Mouse (Mus musculus): ENCODE measurements at regions not wholly inside any gene's neighbourhood (a gene's known extent, or its start where the extent isn't known, plus 50 kb on each side); places are given as distances from the start of the nearest gene placed in this dataset.

- no peak overlapping the region for H3K4me3 ChIP-seq (ENCODE audit: control insufficient read depth, low read depth, low read length)
- H3K27ac ChIP-seq (ENCODE audit: control insufficient read depth, insufficient read depth, low read depth, low read length) = no peak overlapping the region
- no peaks in the 10 kb centered on the region for H3K4me1 ChIP-seq (ENCODE audit: control insufficient read depth, insufficient read depth, low read length)
- no peaks in the 10 kb centered on the region for H3K36me3 ChIP-seq (ENCODE audit: control insufficient read depth, insufficient read depth, low read length)
- TF ChIP-seq POLR2A (IDR thresholded peaks at IDR 0.05; ENCODE audit: control insufficient read depth, low read depth, low read length) (no peak), CTCF (IDR thresholded peaks at IDR 0.05; ENCODE audit: control insufficient read depth, insufficient read depth, insufficient replicate concordance, low read depth, low read length) (no peak)
- no peaks in the 10 kb centered on the region for H3K27me3 ChIP-seq (ENCODE audit: control insufficient read depth, insufficient read depth, low read length)
Observed at GRCm38 (mm10) chr9:89858005-89858404, 51.7 kb upstream of the Rasgrf1 start.

GRCm38 (mm10) chr9:89850491-89851282 lies 59.0 kb upstream of the Rasgrf1 start:
- Histone ChIP-seq H3K27me3 (ENCODE audit: control insufficient read depth, insufficient read depth, low read length) (no peaks in the 10 kb centered on the region), H3K4me1 (ENCODE audit: control insufficient read depth, insufficient read depth, low read length) (no peaks in the 10 kb centered on the region), H3K4me3 (ENCODE audit: control insufficient read depth, low read depth, low read length) (no peak overlapping the region), H3K36me3 (ENCODE audit: control insufficient read depth, insufficient read depth, low read length) (no peaks in the 10 kb centered on the region), H3K27ac (ENCODE audit: control insufficient read depth, insufficient read depth, low read depth, low read length) (no peak overlapping the region)
- TF ChIP-seq POLR2A (IDR thresholded peaks at IDR 0.05; ENCODE audit: control insufficient read depth, low read depth, low read length) = no peak
- TF ChIP-seq CTCF (IDR thresholded peaks at IDR 0.05; ENCODE audit: control insufficient read depth, insufficient read depth, insufficient replicate concordance, low read depth, low read length) = no peak

- no peaks in the 10 kb centered on the region for H3K36me3 ChIP-seq (ENCODE audit: control insufficient read depth, insufficient read depth, low read length)
- H3K4me3 ChIP-seq (ENCODE audit: control insufficient read depth, low read depth, low read length) = no peak overlapping the region
- H3K27me3 ChIP-seq (ENCODE audit: control insufficient read depth, insufficient read depth, low read length) = no peaks in the 10 kb centered on the region
- no peak overlapping the region for H3K27ac ChIP-seq (ENCODE audit: control insufficient read depth, insufficient read depth, low read depth, low read length)
- TF ChIP-seq CTCF (IDR thresholded peaks at IDR 0.05; ENCODE audit: control insufficient read depth, insufficient read depth, insufficient replicate concordance, low read depth, low read length) = no peak
- TF ChIP-seq POLR2A (IDR thresholded peaks at IDR 0.05; ENCODE audit: control insufficient read depth, low read depth, low read length) = no peak
- H3K4me1 ChIP-seq (ENCODE audit: control insufficient read depth, insufficient read depth, low read length) = no peaks in the 10 kb centered on the region
Observed at GRCm38 (mm10) chr9:89849947-89850346, 59.8 kb upstream of the Rasgrf1 start.

- no peaks in the 10 kb centered on the region for H3K4me1 ChIP-seq (ENCODE audit: control insufficient read depth, insufficient read depth, low read length)
- H3K36me3 ChIP-seq (ENCODE audit: control insufficient read depth, insufficient read depth, low read length) = no peaks in the 10 kb centered on the region
- H3K27ac ChIP-seq (ENCODE audit: control insufficient read depth, insufficient read depth, low read depth, low read length) = no peak overlapping the region
- no peak overlapping the region for H3K4me3 ChIP-seq (ENCODE audit: control insufficient read depth, low read depth, low read length)
- no peak for TF ChIP-seq POLR2A (IDR thresholded peaks at IDR 0.05; ENCODE audit: control insufficient read depth, low read depth, low read length)
- TF ChIP-seq CTCF (IDR thresholded peaks at IDR 0.05; ENCODE audit: control insufficient read depth, insufficient read depth, insufficient replicate concordance, low read depth, low read length) = no peak
- no peaks in the 10 kb centered on the region for H3K27me3 ChIP-seq (ENCODE audit: control insufficient read depth, insufficient read depth, low read length)
Observed at GRCm38 (mm10) chr9:89848571-89848970, 61.1 kb upstream of the Rasgrf1 start.

- Histone ChIP-seq H3K27me3 (ENCODE audit: control insufficient read depth, insufficient read depth, low read length) (no peaks in the 10 kb centered on the region), H3K4me3 (ENCODE audit: control insufficient read depth, low read depth, low read length) (no peak overlapping the region), H3K36me3 (ENCODE audit: control insufficient read depth, insufficient read depth, low read length) (no peaks in the 10 kb centered on the region), H3K4me1 (ENCODE audit: control insufficient read depth, insufficient read depth, low read length) (no peaks in the 10 kb centered on the region), H3K27ac (ENCODE audit: control insufficient read depth, insufficient read depth, low read depth, low read length) (no peak overlapping the region)
- TF ChIP-seq CTCF (IDR thresholded peaks at IDR 0.05; ENCODE audit: control insufficient read depth, insufficient read depth, insufficient replicate concordance, low read depth, low read length) (no peak), POLR2A (IDR thresholded peaks at IDR 0.05; ENCODE audit: control insufficient read depth, low read depth, low read length) (no peak)
Observed at GRCm38 (mm10) chr9:89846973-89847372, 62.7 kb upstream of the Rasgrf1 start.

- Histone ChIP-seq H3K27ac (ENCODE audit: control insufficient read depth, insufficient read depth, low read depth, low read length) (no peak overlapping the region), H3K27me3 (ENCODE audit: control insufficient read depth, insufficient read depth, low read length) (no peaks in the 10 kb centered on the region), H3K4me3 (ENCODE audit: control insufficient read depth, low read depth, low read length) (no peak overlapping the region), H3K4me1 (ENCODE audit: control insufficient read depth, insufficient read depth, low read length) (no peaks in the 10 kb centered on the region), H3K36me3 (ENCODE audit: control insufficient read depth, insufficient read depth, low read length) (no peaks in the 10 kb centered on the region)
- no peak for TF ChIP-seq POLR2A (IDR thresholded peaks at IDR 0.05; ENCODE audit: control insufficient read depth, low read depth, low read length)
- no peak for TF ChIP-seq CTCF (IDR thresholded peaks at IDR 0.05; ENCODE audit: control insufficient read depth, insufficient read depth, insufficient replicate concordance, low read depth, low read length)
Observed at GRCm38 (mm10) chr9:89842776-89843089, 67.0 kb upstream of the Rasgrf1 start.

- TF ChIP-seq CTCF (IDR thresholded peaks at IDR 0.05; ENCODE audit: control insufficient read depth, insufficient read depth, insufficient replicate concordance, low read depth, low read length) = no peak
- no peak for TF ChIP-seq POLR2A (IDR thresholded peaks at IDR 0.05; ENCODE audit: control insufficient read depth, low read depth, low read length)
- Histone ChIP-seq H3K36me3 (ENCODE audit: control insufficient read depth, insufficient read depth, low read length) (no peaks in the 10 kb centered on the region), H3K4me1 (ENCODE audit: control insufficient read depth, insufficient read depth, low read length) (no peaks in the 10 kb centered on the region), H3K27ac (ENCODE audit: control insufficient read depth, insufficient read depth, low read depth, low read length) (no peak overlapping the region), H3K4me3 (ENCODE audit: control insufficient read depth, low read depth, low read length) (no peak overlapping the region), H3K27me3 (ENCODE audit: control insufficient read depth, insufficient read depth, low read length) (no peaks in the 10 kb centered on the region)
Observed at GRCm38 (mm10) chr9:89841866-89842775, 67.6 kb upstream of the Rasgrf1 start.
